Mouse (Mus musculus) natural killer cell, adult 2 months (primary cell): ENCODE measurements around the gene Apip.

Experiments
- DNase-seq, 2 experiments: peaks; one replicate each; pipeline ENCODE4 v3.0.0; 2022; ENCODE audit warnings: low spot score in 2 of 2

Apip gene

DNA sequence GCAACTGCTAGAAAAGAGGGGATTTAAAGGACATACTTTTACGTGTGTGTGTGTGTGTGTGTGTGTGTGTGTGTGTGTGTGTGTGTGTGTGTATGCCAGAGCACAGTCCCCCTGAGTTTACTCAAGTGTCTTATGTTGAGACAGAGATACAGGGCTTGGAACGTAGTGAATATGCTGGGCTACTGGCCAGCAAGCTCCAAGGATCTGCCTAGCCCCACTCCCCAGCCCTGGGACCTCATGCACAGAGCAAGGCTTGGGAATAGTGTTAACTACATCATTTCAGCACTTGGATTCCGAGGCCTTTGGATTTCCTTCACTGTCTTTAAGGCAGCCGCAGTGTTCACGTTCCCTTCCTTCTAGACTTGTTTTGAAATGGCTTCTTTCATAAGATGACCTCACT lies 29.1 kb downstream of the Apip start:
- DNase-seq, result no peak

DNA sequence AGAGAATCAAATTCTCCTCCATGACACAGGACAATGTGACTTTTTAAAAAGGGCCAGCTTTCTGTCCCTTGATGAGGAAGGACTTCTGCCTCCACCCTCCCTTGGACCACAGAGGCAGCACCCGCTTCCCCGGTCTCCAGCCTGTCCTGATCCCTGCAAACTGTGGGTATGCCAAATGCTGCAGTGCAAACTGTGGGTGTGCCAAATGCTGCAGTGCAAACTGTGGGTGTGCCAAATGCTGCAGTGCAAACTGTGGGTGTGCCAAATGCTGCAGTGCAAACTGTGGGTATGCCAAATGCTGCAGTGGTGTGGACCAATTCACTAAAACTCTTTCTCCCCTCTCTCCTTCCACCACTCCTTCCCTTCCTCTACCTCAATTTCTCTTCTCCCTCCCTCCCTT lies 32.7 kb downstream of the Apip start:
- DNase-seq, result no peak

DNA sequence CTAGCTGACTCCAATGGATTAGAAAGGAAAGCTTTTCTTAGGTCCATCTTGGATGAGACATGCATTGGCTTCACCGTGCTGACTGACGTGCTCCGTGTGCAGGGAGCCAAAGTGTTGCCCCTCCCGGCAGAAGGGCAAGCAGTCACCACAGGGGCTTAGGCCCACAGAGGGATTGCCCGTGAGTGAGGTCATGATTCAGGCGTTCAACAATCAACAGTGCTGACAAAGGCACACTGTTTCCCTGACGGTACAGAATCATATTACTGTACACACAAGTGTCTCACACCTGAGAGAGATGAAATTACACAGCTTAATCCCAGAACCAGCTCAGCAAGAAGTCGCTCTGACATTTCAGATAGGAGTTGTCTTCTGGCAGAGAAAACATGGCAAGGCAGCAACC lies 38.2 kb downstream of the Apip start:
- no peak for DNase-seq

DNA sequence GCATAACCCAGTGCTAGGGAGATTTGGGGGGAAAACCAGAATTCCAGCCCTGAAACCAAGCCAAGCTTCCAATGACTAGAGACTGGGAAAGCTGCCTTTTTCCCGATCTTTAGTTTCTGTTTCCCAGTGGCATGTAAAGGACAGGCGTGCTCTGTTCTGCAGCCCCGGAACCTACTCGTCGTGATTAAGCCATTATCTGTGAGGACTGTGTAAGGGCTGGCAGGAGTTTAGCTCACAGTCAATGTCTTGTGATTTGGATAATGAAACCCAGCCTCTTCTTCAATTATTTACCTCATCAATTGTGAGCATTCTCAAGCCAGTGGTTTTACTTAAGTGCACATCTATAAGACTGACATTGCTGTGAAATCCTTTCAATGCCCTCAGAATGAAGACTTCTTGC lies 43.7 kb downstream of the Apip start:
- no peak for DNase-seq

DNA sequence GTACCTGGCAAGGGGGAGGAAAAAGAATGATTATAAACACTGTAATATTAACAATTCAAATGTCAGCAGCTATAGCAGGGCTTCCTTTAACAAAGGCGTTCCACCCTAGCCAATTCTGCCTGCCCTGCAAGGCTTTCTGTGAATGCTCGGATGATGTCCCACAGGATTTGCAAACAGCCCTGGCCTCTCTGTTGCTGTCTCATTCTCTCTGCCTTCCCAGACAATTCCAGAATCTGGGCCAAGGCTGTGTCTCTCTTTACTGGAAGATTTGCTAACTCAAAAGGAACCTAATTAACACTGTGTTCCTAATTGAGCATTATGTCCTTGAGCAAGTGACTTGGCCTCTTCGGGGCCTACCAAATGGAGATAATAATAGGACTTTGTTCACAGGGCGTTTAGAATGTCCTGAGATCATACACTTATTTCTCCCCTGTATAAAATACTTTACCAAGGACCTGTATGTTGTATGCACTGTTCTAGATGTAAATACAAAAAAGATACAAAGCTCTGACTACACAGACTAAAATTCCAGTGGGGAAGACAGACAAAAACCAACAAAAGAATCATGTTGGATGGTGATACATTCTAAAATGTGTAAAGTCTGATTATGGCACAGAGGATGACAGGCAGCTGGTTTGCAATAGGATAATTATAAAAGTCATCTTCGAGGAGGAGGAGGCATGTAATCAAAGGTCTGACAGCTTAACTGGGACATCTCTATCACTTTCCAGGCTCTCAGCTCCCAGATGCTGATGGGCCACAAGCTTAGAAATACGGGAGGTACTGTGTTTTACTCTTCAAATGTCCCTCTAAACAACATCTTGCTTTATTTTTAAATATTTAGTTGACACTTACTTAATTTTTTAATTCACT lies 45.1 kb downstream of the Apip start:
- no peak for DNase-seq

DNA sequence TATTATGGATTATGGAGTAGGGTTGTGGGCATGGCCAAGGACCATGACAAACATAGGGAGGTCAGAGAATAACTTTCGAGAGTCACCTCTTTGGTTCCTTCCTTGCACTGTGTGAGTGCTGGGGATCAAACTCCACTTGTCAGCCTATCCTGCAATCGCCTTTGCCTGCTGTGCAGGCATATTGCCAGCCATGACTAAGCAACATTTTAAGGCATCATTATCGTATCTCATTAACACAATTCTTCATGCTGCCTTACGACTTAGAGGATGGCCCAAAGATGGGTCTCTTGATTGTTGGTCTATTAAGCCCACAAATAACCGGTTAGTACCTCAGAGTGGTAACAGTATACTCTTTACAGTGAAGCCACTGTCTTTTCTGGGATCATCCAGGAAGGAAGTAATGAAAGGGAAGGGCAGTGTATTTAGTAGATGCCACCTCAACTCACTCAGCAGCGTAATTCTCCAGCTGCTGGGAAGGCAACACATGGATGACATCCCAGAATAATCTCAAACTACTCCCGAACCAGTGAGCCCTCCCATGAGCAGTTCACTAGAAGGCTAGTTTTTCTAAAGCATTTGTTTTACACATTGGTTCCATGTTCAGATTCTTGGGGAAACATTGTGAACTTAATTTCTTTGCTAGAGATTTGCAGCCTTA lies 45.9 kb downstream of the Apip start:
- no peak for DNase-seq

DNA sequence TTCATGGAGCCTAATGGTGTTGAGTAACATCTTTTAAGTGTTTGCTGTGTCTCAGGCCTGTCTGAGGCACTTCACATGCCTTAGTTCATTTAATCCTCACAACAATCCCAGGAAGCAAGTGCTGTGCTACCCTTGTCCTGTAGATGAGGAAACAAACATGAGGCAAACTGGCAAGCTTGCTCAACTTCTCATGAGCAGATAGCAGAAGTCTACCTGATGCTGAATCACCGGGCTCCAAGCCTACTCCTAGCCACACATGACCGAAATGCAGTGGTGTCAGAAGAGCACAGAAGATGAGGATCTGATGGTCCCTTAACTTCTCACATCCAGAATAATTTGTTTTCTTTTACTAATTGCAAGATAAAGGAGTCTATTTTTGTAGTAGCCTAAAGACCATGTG lies 56.2 kb downstream of the Apip start:
- no peak for DNase-seq

DNA sequence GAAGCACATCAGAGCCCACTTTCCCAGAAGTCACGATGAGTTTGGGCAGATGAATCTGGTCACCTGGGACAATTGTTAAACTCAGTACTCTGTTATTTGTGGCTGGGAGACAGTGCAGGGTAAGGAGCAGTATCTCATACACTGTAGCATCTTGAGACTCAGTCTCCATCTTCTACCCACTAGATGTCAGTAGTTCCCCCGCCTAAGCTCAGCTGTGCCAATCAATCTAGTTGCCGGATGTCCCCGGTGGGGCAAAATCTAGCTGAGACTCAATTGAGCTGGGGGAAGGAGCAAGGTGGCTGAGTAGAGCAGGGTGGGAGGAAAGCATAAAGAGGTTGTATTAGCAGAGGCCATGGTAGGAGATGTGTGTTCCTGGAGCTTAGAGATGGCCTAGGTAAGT lies 57.7 kb downstream of the Apip start:
- no peak for DNase-seq

DNA sequence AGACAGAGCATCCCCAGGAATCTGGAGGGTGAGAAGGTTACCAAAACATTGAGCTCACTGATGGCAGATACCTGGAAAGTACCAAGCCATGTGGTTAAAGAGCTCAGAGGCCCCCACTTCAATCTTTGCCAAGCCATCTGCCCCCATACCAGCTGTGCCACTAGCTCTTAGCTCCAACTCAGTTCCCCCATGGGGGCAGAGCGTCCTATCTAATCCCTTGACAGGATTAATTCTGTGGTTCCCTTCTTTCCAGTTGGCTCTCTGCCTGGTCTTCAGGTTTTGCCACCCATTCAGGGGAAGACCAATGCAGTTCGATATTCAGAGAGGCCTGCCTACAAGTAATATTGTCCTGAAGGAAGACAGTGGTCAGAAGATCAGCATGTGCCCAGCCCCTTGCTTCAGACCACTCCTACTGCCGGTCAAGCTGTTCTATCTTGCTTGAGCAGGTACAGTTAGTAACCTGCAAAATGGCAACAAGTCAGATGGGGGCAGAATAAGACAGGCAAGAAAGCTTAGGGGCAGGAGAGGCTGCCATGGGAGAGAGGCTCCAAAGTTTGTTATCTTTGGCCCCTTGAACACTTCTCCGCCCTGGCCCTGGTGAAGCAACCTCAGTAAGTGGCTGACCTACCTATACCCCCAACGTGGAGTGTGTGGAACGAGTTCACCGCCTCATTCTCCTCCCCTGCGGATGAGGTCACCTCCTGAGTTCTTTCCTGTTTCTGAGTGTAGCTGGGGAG lies 65.2 kb downstream of the Apip start:
- DNase-seq, result no peak
